14 mouse cellular contexts compared by ENCODE assay signal in the genomic region with DNA sequence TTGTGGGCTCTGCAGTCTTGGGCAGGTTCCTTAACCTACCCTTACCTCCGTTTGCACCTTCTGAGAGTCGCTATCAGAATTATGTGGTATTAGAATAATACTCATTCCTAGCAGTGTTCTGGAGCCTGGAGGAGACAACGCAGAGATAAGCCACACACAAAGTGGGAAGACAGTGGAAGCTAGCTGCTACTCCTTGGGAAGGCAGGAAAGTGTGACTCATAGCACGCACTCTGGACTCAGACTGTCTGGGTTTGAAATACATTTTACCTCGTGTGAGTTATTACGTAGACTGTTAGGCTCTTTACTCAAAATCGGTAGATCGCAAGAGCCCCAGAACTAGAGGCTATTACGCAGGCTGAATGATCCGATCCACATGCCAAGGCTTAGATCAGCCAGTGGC.
DNase-seq lines count a peak whose midpoint lies in the region; ATAC-seq and TF ChIP-seq lines count a peak whose summit lies in the region.
"Had no signal": no experiment of that assay in that cellular context is flagged by ENCODE, and none has a peak within 500 bp of the region (broad histone marks: within the 10 kb centered on the region; RNA-seq: fewer than 3 reads in every experiment).

No protein-coding gene starts in this region.

- no peak for TF ChIP-seq POLR2A in heart, adult 2 months (IDR thresholded peaks at IDR 0.05; ENCODE audit: insufficient read depth, low read depth, low read length)
- TF ChIP-seq POLR2A in myocyte (IDR thresholded peaks at IDR 0.05; ENCODE audit: insufficient read length, low read depth): no peak

- no peak overlapping the region for H3K27ac ChIP-seq in heart, embryonic 13.5 days (replicated peaks)
- no peak overlapping the region for H3K27ac ChIP-seq in heart, adult 2 months
- H3K27ac ChIP-seq in kidney, postnatal 0 days: no peak overlapping the region
- H3K27ac ChIP-seq: forebrain, embryonic 12.5 days; liver, embryonic 12.5 days had no signal

- no peak for TF ChIP-seq EP300 in heart, adult 2 months (IDR thresholded peaks at IDR 0.05; ENCODE audit: insufficient read depth, low read depth, low read length)

- H3K27me3 ChIP-seq in heart, embryonic 13.5 days (replicated peaks): no peaks in the 10 kb centered on the region
- H3K27me3 ChIP-seq in heart, adult 2 months (ENCODE audit: control insufficient read depth, insufficient read depth, low read length): no peaks in the 10 kb centered on the region
- H3K27me3 ChIP-seq in kidney, postnatal 0 days (ENCODE audit: insufficient read depth, low read length): no peaks in the 10 kb centered on the region
- H3K27me3 ChIP-seq in myocyte (ENCODE audit: control insufficient read depth, insufficient read depth, insufficient read length): no peaks in the 10 kb centered on the region
- H3K27me3 ChIP-seq: forebrain, embryonic 12.5 days had no signal

- no peak for TF ChIP-seq CTCF in heart, adult 2 months (IDR thresholded peaks at IDR 0.05)
- TF ChIP-seq CTCF in kidney, postnatal 0 days (IDR thresholded peaks at IDR 0.05; ENCODE audit: low read depth): no peak

- no peaks in the 10 kb centered on the region for H3K79me2 ChIP-seq in heart, adult 2 months (replicated peaks; ENCODE audit: control insufficient read depth, insufficient read depth, low read length)
- H3K79me2 ChIP-seq in myocyte (ENCODE audit: control insufficient read depth, insufficient read depth): no peaks in the 10 kb centered on the region

- DNase-seq in heart, adult 2 months: no peak
- peak; percentile 35 for DNase-seq in kidney, postnatal 0 days (ENCODE audit: low spot score)
- DNase-seq in kidney, postnatal 14 days: no peak
- peak; percentile 74 for DNase-seq in brain, adult 2 months (ENCODE audit: low read depth, low spot score)
- no peak for DNase-seq in layer of hippocampus, adult 9-11 months
- no peak for DNase-seq in T-cell, adult 2 months (ENCODE audit: low spot score)
- DNase-seq: adrenal gland, postnatal 14 days; gastrocnemius, postnatal 14 days had no signal

- H3K4me1 ChIP-seq in heart, embryonic 13.5 days: peaks cover 44% of the 10 kb centered on the region
- H3K4me1 ChIP-seq in heart, adult 2 months (ENCODE audit: control insufficient read depth, insufficient read depth, low read length): peaks cover 2% of the 10 kb centered on the region; the same call in 1 of the 2 replicates
- H3K4me1 ChIP-seq in kidney, postnatal 0 days (replicated peaks; ENCODE audit: insufficient read depth, low read length): peaks cover 15% of the 10 kb centered on the region; the same call in 1 of the 2 replicates

- H3K9me3 ChIP-seq in heart, embryonic 13.5 days: no peaks in the 10 kb centered on the region
- no peaks in the 10 kb centered on the region for H3K9me3 ChIP-seq in kidney, postnatal 0 days (replicated peaks; ENCODE audit: low read length)
- H3K9me3 ChIP-seq: forebrain, embryonic 12.5 days; liver, embryonic 12.5 days; midbrain, embryonic 10.5 days had no signal

- peak overlapping the region; percentile 34 for H3K9ac ChIP-seq in heart, embryonic 13.5 days
- H3K9ac ChIP-seq in heart, adult 2 months (ENCODE audit: low read depth, low read length): no peak overlapping the region
- no peak overlapping the region for H3K9ac ChIP-seq in kidney, postnatal 0 days (ENCODE audit: low read depth, low read length)
- H3K9ac ChIP-seq: forebrain, embryonic 12.5 days; liver, embryonic 12.5 days had no signal

- no peak overlapping the region for H3ac ChIP-seq in myocyte (ENCODE audit: control insufficient read depth, insufficient read length)

- peak overlapping the region; percentile 29 for H3K4me3 ChIP-seq in heart, embryonic 13.5 days
- no peak overlapping the region for H3K4me3 ChIP-seq in heart, adult 2 months
- no peak overlapping the region for H3K4me3 ChIP-seq in kidney, postnatal 0 days (replicated peaks; ENCODE audit: low read depth, low read length)
- H3K4me3 ChIP-seq in myocyte: no peak overlapping the region
- H3K4me3 ChIP-seq: forebrain, embryonic 12.5 days; liver, embryonic 12.5 days; midbrain, embryonic 10.5 days had no signal

- intact Hi-C loops in heart, adult 2 months (cut with DNase I): no loop called here

- no peak for ATAC-seq in heart, embryonic 13.5 days (ENCODE audit: extremely low read depth, insufficient number of reproducible peaks, low FRiP score, low TSS enrichment)
- ATAC-seq in kidney, postnatal 0 days (replicated peaks; ENCODE audit: low FRiP score, low read depth): peak; percentile 38; the same call in 1 of the 2 replicates
- ATAC-seq: hindbrain, embryonic 16.5 days; liver, embryonic 12.5 days had no signal

- peak overlapping the region; percentile 51 for H3K4me2 ChIP-seq in heart, embryonic 13.5 days
- peak overlapping the region; percentile 38 for H3K4me2 ChIP-seq in kidney, postnatal 0 days (ENCODE audit: low read length)
- peak overlapping the region; percentile 8 for H3K4me2 ChIP-seq in myocyte (ENCODE audit: low read depth)
- H3K4me2 ChIP-seq: forebrain, embryonic 12.5 days had no signal

- WGBS in heart, embryonic 13.5 days: 35% methylated on average over 10 of the region's 10 CpGs
- WGBS in heart, adult 2 months: 36% methylated on average over 10 of the region's 10 CpGs
- WGBS in kidney, postnatal 0 days: 41% methylated on average over 10 of the region's 10 CpGs

- no peaks in the 10 kb centered on the region for H3K36me3 ChIP-seq in heart, embryonic 13.5 days
- H3K36me3 ChIP-seq in heart, adult 2 months (ENCODE audit: control insufficient read depth, insufficient read depth, low read length): no peaks in the 10 kb centered on the region
- no peaks in the 10 kb centered on the region for H3K36me3 ChIP-seq in kidney, postnatal 0 days (ENCODE audit: insufficient read depth, low read length)
- H3K36me3 ChIP-seq in myocyte (ENCODE audit: control insufficient read depth, insufficient read depth): no peaks in the 10 kb centered on the region
- H3K36me3 ChIP-seq: forebrain, embryonic 12.5 days; liver, embryonic 12.5 days; midbrain, embryonic 10.5 days had no signal

TF ChIP-seq in myocyte, 11 proteins besides CTCF, POLR2A, EP300 and RAD21:
- TF ChIP-seq MAX (IDR thresholded peaks at IDR 0.05; ENCODE audit: low read depth) (no peak), SRF (IDR thresholded peaks at IDR 0.05; ENCODE audit: control insufficient read depth, insufficient read length, low read depth) (no peak), E2F4 (IDR thresholded peaks at IDR 0.05; ENCODE audit: insufficient read depth) (no peak), MYOG (IDR thresholded peaks at IDR 0.05; ENCODE audit: control insufficient read depth in 1 of 3, insufficient read depth in 1 of 3, insufficient read length in 2 of 3, low read depth in 2 of 3) (no peak), POLR2AphosphoS2 (IDR thresholded peaks at IDR 0.05; ENCODE audit: insufficient read length, low read depth) (no peak)

Comparison
In these comparisons a context has a peak if more than half of its experiments do, and no peak if none do; other contexts are left out.
1. DNase-seq: peak in kidney, postnatal 0 days (single experiment) and brain, adult 2 months (single experiment); none in heart, adult 2 months (0 of 2), kidney, postnatal 14 days (single experiment), layer of hippocampus, adult 9-11 months (single experiment) and T-cell, adult 2 months (single experiment).
2. Peak in every context shown above with its lines, with median percentiles within 50 percentile points of each other: H3K4me2 ChIP-seq.